Mouse (Mus musculus): Measurements from ENCODE around the gene Pgls. TPM values are rescaled to one million over a fixed set of nuclear protein-coding genes. Genes with fewer than 3 reads are reported as not detected.

Gene Pgls
- polyA plus RNA-seq, 1 experiment from 2014 or later, result 213 TPM

GRCm38 (mm10) chr8:71593556-71594323, 1.8 kb downstream of the Pgls start:
- Histone ChIP-seq H3K4me2 (peak overlapping the region; percentile 92), H3K27me3 (no peaks in the 10 kb centered on the region), H3K27ac (replicated peaks) (no peak overlapping the region), H3K9ac (peak overlapping the region; percentile 27; the same call in 1 of the 2 replicates), H3K36me3 (peaks cover 6% of the 10 kb centered on the region), H3K9me3 (no peaks in the 10 kb centered on the region), H3K4me1 (replicated peaks) (peaks cover 41% of the 10 kb centered on the region), H3K4me3 (no peak overlapping the region)
- WGBS, result 95% methylated on average over 8 of the region's 8 CpGs
- no peak for ATAC-seq (ENCODE audit: low read depth)

- Histone ChIP-seq H3K4me2 (no peak overlapping the region), H3K9me3 (no peaks in the 10 kb centered on the region), H3K27me3 (peaks cover under 1% of the 10 kb centered on the region; the same call in 1 of the 2 replicates), H3K36me3 (peaks cover 11% of the 10 kb centered on the region), H3K9ac (no peak overlapping the region), H3K4me1 (replicated peaks) (peaks cover 41% of the 10 kb centered on the region), H3K4me3 (no peak overlapping the region), H3K27ac (replicated peaks) (no peak overlapping the region)
- ATAC-seq (ENCODE audit: low read depth), result no peak
- WGBS, result 96% methylated on average over 4 of the region's 4 CpGs
Observed at GRCm38 (mm10) chr8:71594324-71594722, 2.3 kb downstream of the Pgls start.

- Histone ChIP-seq H3K4me1 (replicated peaks) (peaks cover 36% of the 10 kb centered on the region), H3K27ac (replicated peaks) (no peak overlapping the region), H3K36me3 (peaks cover 21% of the 10 kb centered on the region), H3K9me3 (no peaks in the 10 kb centered on the region), H3K9ac (0 out of 2 replicates have a peak overlapping the region, but pooled peaks have one; percentile 41), H3K27me3 (peaks cover 16% of the 10 kb centered on the region), H3K4me2 (0 out of 2 replicates have a peak overlapping the region, but pooled peaks have one; percentile 6), H3K4me3 (no peak overlapping the region)
- WGBS, result 7% methylated on average over 27 of the region's 27 CpGs
- peak; percentile 1; the same call in 1 of the 2 replicates for ATAC-seq (ENCODE audit: low read depth)
Observed at GRCm38 (mm10) chr8:71595862-71596261, 3.9 kb downstream of the Pgls start.

GRCm38 (mm10) chr8:71596384-71596783, 4.4 kb downstream of the Pgls start:
- H3K4me3 ChIP-seq, result no peak overlapping the region
- ATAC-seq (ENCODE audit: low read depth), result no peak
- no peak overlapping the region for H3K4me2 ChIP-seq
- H3K27me3 ChIP-seq, result peaks cover 21% of the 10 kb centered on the region
- H3K4me1 ChIP-seq (replicated peaks), result peaks cover 30% of the 10 kb centered on the region
- H3K27ac ChIP-seq (replicated peaks), result no peak overlapping the region
- H3K9me3 ChIP-seq, result no peaks in the 10 kb centered on the region
- peaks cover 21% of the 10 kb centered on the region for H3K36me3 ChIP-seq
- WGBS, result 50% methylated on average over 6 of the region's 6 CpGs
- 0 out of 2 replicates have a peak overlapping the region, but pooled peaks have one; percentile 41 for H3K9ac ChIP-seq

GRCm38 (mm10) chr8:71596798-71597197, 4.8 kb downstream of the Pgls start:
- peaks cover 21% of the 10 kb centered on the region for H3K36me3 ChIP-seq
- 82% methylated on average over 4 of the region's 4 CpGs for WGBS
- ATAC-seq (ENCODE audit: low read depth), result no peak
- no peak overlapping the region for H3K27ac ChIP-seq (replicated peaks)
- no peak overlapping the region for H3K4me3 ChIP-seq
- no peak overlapping the region for H3K9ac ChIP-seq
- H3K4me2 ChIP-seq, result no peak overlapping the region
- H3K4me1 ChIP-seq (replicated peaks), result peaks cover 30% of the 10 kb centered on the region
- peaks cover 25% of the 10 kb centered on the region for H3K27me3 ChIP-seq
- no peaks in the 10 kb centered on the region for H3K9me3 ChIP-seq

GRCm38 (mm10) chr8:71597451-71597850, 5.5 kb downstream of the Pgls start, which contains the start of gene Fam129c:
Fam129c (plus strand) TSS chr8:71597648.
- Histone ChIP-seq H3K9me3 (no peaks in the 10 kb centered on the region), H3K27ac (replicated peaks) (no peak within 1 kb of the TSS), H3K4me3 (no peak within 1 kb of the TSS), H3K9ac (peak within 1 kb of the TSS; percentile 41; the same call in 1 of the 2 replicates), H3K27me3 (peaks cover 31% of the 10 kb centered on the region), H3K36me3 (peaks cover 21% of the 10 kb centered on the region), H3K4me1 (replicated peaks) (peaks cover 36% of the 10 kb centered on the region), H3K4me2 (no peak within 1 kb of the TSS)
- no peak for ATAC-seq (ENCODE audit: low read depth)
- 65% methylated on average over 3 of the region's 3 CpGs for WGBS

- H3K4me3 ChIP-seq, result no peak overlapping the region
- peaks cover 41% of the 10 kb centered on the region for H3K27me3 ChIP-seq
- no peak overlapping the region for H3K9ac ChIP-seq
- H3K4me1 ChIP-seq (replicated peaks), result peaks cover 36% of the 10 kb centered on the region
- no peak overlapping the region for H3K4me2 ChIP-seq
- ATAC-seq (ENCODE audit: low read depth), result no peak
- no peak overlapping the region for H3K27ac ChIP-seq (replicated peaks)
- H3K36me3 ChIP-seq, result peaks cover 21% of the 10 kb centered on the region
- H3K9me3 ChIP-seq, result no peaks in the 10 kb centered on the region
Observed at GRCm38 (mm10) chr8:71598375-71598774, 6.4 kb downstream of the Pgls start.

GRCm38 (mm10) chr8:71598841-71599240, 6.9 kb downstream of the Pgls start:
- no peak for ATAC-seq (ENCODE audit: low read depth)
- Histone ChIP-seq H3K27me3 (peaks cover 45% of the 10 kb centered on the region), H3K9ac (no peak overlapping the region), H3K4me1 (replicated peaks) (peaks cover 31% of the 10 kb centered on the region), H3K27ac (replicated peaks) (no peak overlapping the region), H3K9me3 (no peaks in the 10 kb centered on the region), H3K36me3 (peaks cover 21% of the 10 kb centered on the region), H3K4me2 (no peak overlapping the region), H3K4me3 (no peak overlapping the region)
- 91% methylated on average over 5 of the region's 5 CpGs for WGBS

GRCm38 (mm10) chr8:71601939-71602665, 10.1 kb downstream of the Pgls start:
- H3K4me2 ChIP-seq, result peak overlapping the region; percentile 57
- H3K36me3 ChIP-seq, result peaks cover 15% of the 10 kb centered on the region
- 3% methylated on average over 63 of the region's 65 CpGs for WGBS
- 0 out of 2 replicates have a peak overlapping the region, but pooled peaks have one; percentile 46 for H3K27ac ChIP-seq (replicated peaks)
- peaks cover 51% of the 10 kb centered on the region for H3K27me3 ChIP-seq
- peaks cover 16% of the 10 kb centered on the region for H3K4me1 ChIP-seq (replicated peaks)
- peak overlapping the region; percentile 38 for H3K4me3 ChIP-seq
- H3K9me3 ChIP-seq, result no peaks in the 10 kb centered on the region
- peak; percentile 55 for ATAC-seq (ENCODE audit: low read depth)
- peak overlapping the region; percentile 67 for H3K9ac ChIP-seq

- Histone ChIP-seq H3K36me3 (peaks cover 15% of the 10 kb centered on the region), H3K9me3 (no peaks in the 10 kb centered on the region), H3K27ac (replicated peaks) (0 out of 2 replicates have a peak overlapping the region, but pooled peaks have one; percentile 46), H3K4me3 (peak overlapping the region; percentile 38), H3K9ac (peak overlapping the region; percentile 67), H3K27me3 (peaks cover 51% of the 10 kb centered on the region), H3K4me2 (peak overlapping the region; percentile 57), H3K4me1 (replicated peaks) (peaks cover 16% of the 10 kb centered on the region)
- peak; percentile 76 for ATAC-seq (ENCODE audit: low read depth)
- 3% methylated on average over 32 of the region's 32 CpGs for WGBS
Observed at GRCm38 (mm10) chr8:71602666-71603334, 10.8 kb downstream of the Pgls start.

- peaks cover 16% of the 10 kb centered on the region for H3K4me1 ChIP-seq (replicated peaks)
- no peak overlapping the region for H3K4me2 ChIP-seq
- no peaks in the 10 kb centered on the region for H3K9me3 ChIP-seq
- H3K9ac ChIP-seq, result no peak overlapping the region
- H3K27ac ChIP-seq (replicated peaks), result no peak overlapping the region
- no peak overlapping the region for H3K4me3 ChIP-seq
- H3K27me3 ChIP-seq, result peaks cover 51% of the 10 kb centered on the region
- H3K36me3 ChIP-seq, result peaks cover 12% of the 10 kb centered on the region
- ATAC-seq (ENCODE audit: low read depth), result no peak
- WGBS, result 49% methylated on average over 7 of the region's 7 CpGs
Observed at GRCm38 (mm10) chr8:71604021-71604420, 12.0 kb downstream of the Pgls start.
